Mouse (Mus musculus) midbrain, embryonic 12.5 days (tissue): ENCODE data around the gene Lrrc25. TPM values are rescaled to one million over a fixed set of nuclear protein-coding genes. Genes with fewer than 3 reads are reported as not detected.
A peak's percentile ranks its signal among the peaks of the same experiment; 100 is the strongest.

ENCODE experiments used
- ATAC-seq: fragments of 200-750 bp; cut with Nextera tagmentation; 2 replicates; pipeline ENCODE4 v1.8.0; 2017; ENCODE audit warnings: low read depth, moderate TSS enrichment, moderate library complexity; ENCODE audit not compliant: low FRiP score
- H3K27ac ChIP-seq: fragments of 300-500 bp; sonication (generic); replicated peaks from 2 replicates; pipeline ENCODE4 v1.5.1; 2016; ENCODE audit warnings: mild to moderate bottlenecking
- H3K27me3 ChIP-seq: fragments of 300-500 bp; sonication (generic); 2 replicates; pipeline ENCODE4 v1.6.1; 2016; ENCODE audit warnings: mild to moderate bottlenecking
- H3K36me3 ChIP-seq: fragments of 300-500 bp; sonication (generic); 2 replicates; pipeline ENCODE4 v1.6.1; 2016
- H3K4me1 ChIP-seq: fragments of 300-500 bp; sonication (generic); 2 replicates; pipeline ENCODE4 v1.6.1; 2016
- H3K4me2 ChIP-seq: fragments of 300-500 bp; sonication (generic); replicated peaks from 2 replicates; pipeline ENCODE4 v1.6.1; 2016; ENCODE audit warnings: mild to moderate bottlenecking, moderate library complexity
- H3K4me3 ChIP-seq: fragments of 300-500 bp; sonication (generic); 2 replicates; pipeline ENCODE4 v1.5.1; 2016; ENCODE audit warnings: mild to moderate bottlenecking
- H3K9ac ChIP-seq: fragments of 300-500 bp; sonication (generic); replicated peaks from 2 replicates; pipeline ENCODE4 v1.6.1; 2016; ENCODE audit warnings: mild to moderate bottlenecking, moderate library complexity
- H3K9me3 ChIP-seq: fragments of 300-500 bp; sonication (generic); 2 replicates; pipeline ENCODE4 v1.6.1; 2016; ENCODE audit warnings: mild to moderate bottlenecking
- WGBS: fragments of 180-500 bp; shearing (Covaris S2); methylation state at CpG from one replicate; pipeline ENCODE4 v1.1.7; 2016; 5-methylcytosine and 5-hydroxymethylcytosine counted together
- polyA plus RNA-seq: library from polyadenylated mRNA; unstranded; fragments of >200 nt; fragmentation: Nextera tagmentation; extraction: Ambion mirVana; gene quantifications from 2 replicates; pipeline ENCODE4 v1.2.1, GENCODE M21; 2016

Gene Lrrc25
- polyA plus RNA-seq, 1 experiment from 2014 or later, result 1.6 TPM

- Histone ChIP-seq H3K9ac (no peak overlapping the region), H3K4me1 (peaks cover 14% of the 10 kb centered on the region; the same call in 1 of the 2 replicates), H3K4me3 (no peak overlapping the region), H3K27ac (no peak overlapping the region), H3K9me3 (no peaks in the 10 kb centered on the region), H3K4me2 (no peak overlapping the region), H3K27me3 (peaks cover 36% of the 10 kb centered on the region), H3K36me3 (no peaks in the 10 kb centered on the region)
- ATAC-seq, result no peak
- 90% methylated on average over 5 of the region's 5 CpGs for whole genome bisulfite sequencing
Measured at GRCm38 (mm10) chr8:70627041-70627440, 11.1 kb downstream of the Lrrc25 start.

DNA sequence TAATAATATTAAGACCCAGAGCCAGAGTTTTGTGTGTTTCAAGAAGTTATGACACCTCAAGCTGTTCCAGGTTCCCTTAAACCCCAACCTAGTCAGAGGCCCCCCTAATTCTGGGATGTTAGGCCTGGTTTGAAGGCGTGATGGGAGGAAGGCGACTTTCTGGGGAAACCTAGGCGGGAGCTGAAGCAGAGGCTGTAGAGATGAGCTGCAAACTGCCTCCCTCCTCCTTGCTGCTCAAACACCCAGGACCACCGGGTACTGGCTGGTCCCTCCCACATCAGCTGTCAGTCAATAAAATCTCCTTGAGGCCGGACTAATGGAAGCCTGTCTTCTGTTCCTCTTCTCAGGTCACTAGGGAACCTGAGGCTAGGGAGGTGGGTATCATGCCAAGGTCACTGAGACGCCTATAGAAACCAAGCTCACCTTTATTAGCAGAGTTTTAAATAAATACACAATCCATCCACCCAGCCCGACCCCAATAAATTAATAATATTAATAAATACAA lies 13.1 kb downstream of the Lrrc25 start:
- ATAC-seq, result peak; percentile 14; the same call in 1 of the 2 replicates
- no peaks in the 10 kb centered on the region for H3K36me3 ChIP-seq
- whole genome bisulfite sequencing, result 49% methylated on average over 7 of the region's 7 CpGs
- H3K27ac ChIP-seq, result peak overlapping the region; percentile 40
- H3K4me3 ChIP-seq, result peak overlapping the region; percentile 46
- H3K9me3 ChIP-seq, result no peaks in the 10 kb centered on the region
- H3K9ac ChIP-seq, result peak overlapping the region; percentile 25
- peaks cover 34% of the 10 kb centered on the region for H3K27me3 ChIP-seq
- H3K4me1 ChIP-seq, result peaks cover 14% of the 10 kb centered on the region; the same call in 1 of the 2 replicates
- peak overlapping the region; percentile 61 for H3K4me2 ChIP-seq

DNA sequence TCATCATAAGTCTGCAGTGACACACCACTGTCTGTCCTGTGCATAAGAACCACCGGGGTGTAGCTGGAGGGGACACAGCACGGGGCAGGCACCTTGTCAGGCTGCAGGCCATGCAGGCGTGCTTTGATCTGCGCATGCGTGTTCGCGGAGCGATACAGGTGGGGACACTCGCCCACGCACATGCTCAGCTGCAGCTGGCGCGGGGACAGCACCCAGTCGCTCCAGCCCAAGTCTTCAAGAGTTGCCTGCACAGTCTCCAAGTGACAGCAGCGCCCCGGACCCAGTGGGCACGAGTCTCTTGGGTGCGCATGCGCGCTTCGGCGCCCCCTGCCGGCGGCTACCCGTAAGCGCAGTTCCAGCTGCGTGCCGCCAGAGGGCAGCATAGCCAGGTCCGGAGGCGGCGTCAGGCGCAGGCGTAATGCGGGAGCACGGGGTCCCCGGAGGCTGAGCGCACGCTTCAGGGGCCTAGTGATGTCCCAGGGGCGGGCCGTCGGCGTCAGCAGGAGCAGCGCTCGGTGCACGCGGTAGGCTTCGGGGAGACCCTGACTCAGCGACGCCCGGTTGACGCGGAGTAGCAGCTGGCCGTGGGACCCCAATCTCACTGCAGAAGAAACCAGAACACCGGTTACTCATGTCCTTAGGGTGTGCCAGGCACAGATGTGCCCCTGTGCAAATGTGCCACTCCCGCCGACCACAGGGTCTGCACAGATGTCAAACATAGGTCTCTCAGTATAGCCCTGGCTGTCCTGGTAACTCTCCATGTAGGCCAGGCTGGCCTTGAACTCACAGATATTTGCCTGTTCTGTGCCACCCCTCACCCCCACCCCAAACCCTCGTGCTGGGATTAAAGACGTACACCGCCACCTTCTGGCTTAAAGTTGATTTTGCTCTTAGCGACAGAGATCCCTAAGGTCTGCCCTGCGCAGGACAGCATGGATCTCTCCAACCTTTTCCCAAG lies 13.9 kb downstream of the Lrrc25 start:
- Histone ChIP-seq H3K36me3 (no peaks in the 10 kb centered on the region), H3K4me1 (peaks cover 14% of the 10 kb centered on the region; the same call in 1 of the 2 replicates), H3K27ac (peak overlapping the region; percentile 40), H3K9ac (peak overlapping the region; percentile 25), H3K4me2 (peak overlapping the region; percentile 61), H3K27me3 (peaks cover 31% of the 10 kb centered on the region), H3K4me3 (peak overlapping the region; percentile 46), H3K9me3 (no peaks in the 10 kb centered on the region)
- peak; percentile 90 for ATAC-seq
- WGBS, result 1% methylated on average over 60 of the region's 60 CpGs

DNA sequence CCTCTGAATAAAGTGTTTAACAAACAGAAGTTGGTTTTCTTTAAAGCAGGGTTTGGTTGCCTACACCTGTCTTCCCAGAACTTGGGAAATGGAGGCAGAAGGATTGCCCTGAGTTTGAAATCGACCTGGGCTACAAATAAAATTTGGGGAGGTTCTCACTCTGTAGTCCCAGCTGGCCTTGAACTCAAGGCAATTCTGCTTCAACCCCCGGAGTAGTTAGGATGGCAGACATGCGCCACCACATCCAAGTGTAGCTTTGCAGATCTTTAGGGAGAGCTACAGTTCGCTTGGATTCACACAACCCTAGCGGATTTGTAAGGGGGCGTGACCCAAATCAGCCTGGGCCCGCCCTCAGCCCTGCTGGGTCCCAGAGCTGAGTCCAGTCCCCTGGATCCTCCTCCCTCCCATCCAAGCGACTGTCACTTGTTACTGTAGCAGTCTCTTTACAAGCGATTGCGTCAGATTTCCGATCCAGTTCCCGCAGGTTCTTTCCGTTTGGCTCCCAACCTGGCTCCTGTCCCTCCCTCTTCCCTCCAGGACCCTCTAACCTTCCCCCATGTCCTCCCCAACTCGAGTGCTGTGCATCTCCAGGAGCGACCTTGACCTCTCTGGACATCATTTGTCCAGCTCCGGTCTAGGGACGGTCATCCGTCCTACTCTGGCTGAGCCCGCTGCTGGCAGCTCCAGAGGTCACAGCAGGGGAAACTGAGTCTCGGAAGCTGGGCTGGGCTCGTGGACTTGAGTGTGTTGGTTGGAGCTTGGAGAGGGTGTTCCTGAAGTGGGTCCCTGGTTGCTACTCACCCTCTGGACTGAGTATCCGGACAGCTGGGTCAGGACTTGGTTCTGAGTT lies 14.8 kb downstream of the Lrrc25 start:
- peaks cover 14% of the 10 kb centered on the region; the same call in 1 of the 2 replicates for H3K4me1 ChIP-seq
- peaks cover 31% of the 10 kb centered on the region for H3K27me3 ChIP-seq
- no peaks in the 10 kb centered on the region for H3K36me3 ChIP-seq
- 0 out of 2 replicates have a peak, but pooled peaks have one; percentile 24 for ATAC-seq
- H3K9ac ChIP-seq, result no peak overlapping the region
- no peak overlapping the region for H3K4me3 ChIP-seq
- H3K27ac ChIP-seq, result no peak overlapping the region
- H3K4me2 ChIP-seq, result peak overlapping the region; percentile 61; the same call in 1 of the 2 replicates
- WGBS, result 14% methylated on average over 22 of the region's 22 CpGs
- H3K9me3 ChIP-seq, result no peaks in the 10 kb centered on the region

GRCm38 (mm10) chr8:70631436-70631835 lies 15.5 kb downstream of the Lrrc25 start:
- Histone ChIP-seq H3K4me3 (no peak overlapping the region), H3K27me3 (peaks cover 31% of the 10 kb centered on the region), H3K4me2 (no peak overlapping the region), H3K27ac (no peak overlapping the region), H3K4me1 (peaks cover 14% of the 10 kb centered on the region; the same call in 1 of the 2 replicates), H3K9ac (no peak overlapping the region), H3K9me3 (no peaks in the 10 kb centered on the region), H3K36me3 (no peaks in the 10 kb centered on the region)
- no peak for ATAC-seq
- 25% methylated on average over 23 of the region's 24 CpGs for WGBS

GRCm38 (mm10) chr8:70632346-70632892 lies 16.5 kb downstream of the Lrrc25 start, which contains the start of gene Gdf15:
Gdf15 (minus strand) TSS chr8:70632456.
- ATAC-seq, result no peak
- no peaks in the 10 kb centered on the region for H3K36me3 ChIP-seq
- H3K27ac ChIP-seq, result no peak within 1 kb of the TSS
- no peak within 1 kb of the TSS for H3K4me3 ChIP-seq
- peaks cover 31% of the 10 kb centered on the region for H3K27me3 ChIP-seq
- peaks cover 20% of the 10 kb centered on the region for H3K4me1 ChIP-seq
- WGBS, result 74% methylated on average over 6 of the region's 6 CpGs
- H3K4me2 ChIP-seq, result no peak within 1 kb of the TSS
- H3K9me3 ChIP-seq, result no peaks in the 10 kb centered on the region
- H3K9ac ChIP-seq, result no peak within 1 kb of the TSS

DNA sequence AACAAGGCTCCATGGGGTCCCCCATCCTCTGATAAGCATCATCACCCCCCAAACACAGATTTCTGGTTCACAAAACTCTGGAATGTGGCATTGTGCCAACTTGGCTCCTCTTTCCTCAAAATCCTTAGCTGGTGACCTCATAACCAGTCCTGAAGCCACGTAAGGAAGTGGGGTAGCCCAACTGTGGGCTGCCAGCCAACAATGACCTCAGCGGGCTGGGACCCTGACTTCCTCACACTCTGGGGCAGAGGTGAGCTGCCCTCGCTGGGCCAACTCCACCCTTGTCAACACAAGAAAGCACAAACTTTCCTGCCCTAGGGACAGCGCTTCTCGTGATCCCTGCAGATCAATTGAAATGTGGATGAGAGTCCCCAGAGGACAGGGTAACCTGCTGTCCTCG lies 18.1 kb downstream of the Lrrc25 start:
- Histone ChIP-seq H3K27ac (no peak overlapping the region), H3K4me3 (no peak overlapping the region), H3K36me3 (no peaks in the 10 kb centered on the region), H3K9ac (no peak overlapping the region), H3K9me3 (no peaks in the 10 kb centered on the region), H3K4me1 (peaks cover 19% of the 10 kb centered on the region), H3K27me3 (peaks cover 26% of the 10 kb centered on the region), H3K4me2 (no peak overlapping the region)
- WGBS, result 64% methylated on average over 6 of the region's 6 CpGs
- ATAC-seq, result no peak

DNA sequence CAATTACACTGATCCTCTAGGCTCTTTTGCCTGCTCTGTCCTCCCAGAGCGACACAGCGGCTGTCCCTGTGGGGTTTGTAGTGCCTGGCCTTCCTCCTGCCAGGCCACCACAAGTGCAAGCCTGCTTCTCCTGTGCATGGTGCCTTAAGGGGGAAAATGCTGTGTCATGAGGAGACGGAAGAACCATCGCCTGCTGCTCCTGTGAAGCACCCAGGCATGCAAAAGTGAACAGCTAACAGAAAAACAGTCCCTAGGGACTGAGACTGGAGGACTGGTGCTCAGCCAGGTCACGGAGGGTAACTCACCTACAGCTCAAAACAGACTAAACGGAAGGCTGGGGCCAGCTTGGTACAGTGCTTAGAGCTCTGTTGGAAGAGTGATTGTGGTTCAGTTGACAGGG lies 19.6 kb downstream of the Lrrc25 start:
- Histone ChIP-seq H3K27me3 (peaks cover 26% of the 10 kb centered on the region), H3K9ac (no peak overlapping the region), H3K36me3 (no peaks in the 10 kb centered on the region), H3K4me1 (peaks cover 9% of the 10 kb centered on the region), H3K4me2 (no peak overlapping the region), H3K9me3 (no peaks in the 10 kb centered on the region), H3K4me3 (no peak overlapping the region), H3K27ac (no peak overlapping the region)
- WGBS, result 79% methylated on average over 6 of the region's 6 CpGs
- no peak for ATAC-seq

GRCm38 (mm10) chr8:70636838-70637237 lies 20.9 kb downstream of the Lrrc25 start:
- 54% methylated on average over 8 of the region's 8 CpGs for WGBS
- H3K27ac ChIP-seq, result no peak overlapping the region
- ATAC-seq, result no peak

DNA sequence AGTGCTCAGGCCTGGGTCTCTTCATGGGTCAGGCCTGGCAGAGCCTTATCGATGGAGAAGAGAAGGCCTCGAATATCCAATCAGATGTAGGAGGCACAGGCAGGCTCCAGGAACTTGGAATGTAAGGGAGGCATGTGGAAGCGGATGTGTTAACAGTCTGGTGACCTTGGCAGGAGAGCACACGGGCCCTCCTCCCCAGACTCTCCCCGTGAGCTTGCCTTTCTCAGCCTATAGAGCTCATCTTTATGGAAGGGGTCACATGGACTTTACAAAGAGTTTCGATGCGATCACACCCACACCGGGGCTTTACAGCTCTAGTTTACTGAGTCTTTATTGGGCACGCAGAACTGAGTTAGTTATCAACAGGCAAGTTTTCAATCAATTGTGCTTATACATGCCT lies 22.8 kb downstream of the Lrrc25 start:
- Histone ChIP-seq H3K27me3 (no peaks in the 10 kb centered on the region), H3K4me2 (no peak overlapping the region), H3K4me1 (peaks cover 6% of the 10 kb centered on the region), H3K36me3 (no peaks in the 10 kb centered on the region), H3K9ac (no peak overlapping the region), H3K4me3 (no peak overlapping the region), H3K9me3 (no peaks in the 10 kb centered on the region), H3K27ac (no peak overlapping the region)
- ATAC-seq, result no peak
- WGBS, result 83% methylated on average over 9 of the region's 9 CpGs

More at GRCm38 (mm10) chr8:70636838-70637237, 20.9 kb downstream of the Lrrc25 start:
- no peaks in the 10 kb centered on the region for H3K36me3 ChIP-seq
- no peak overlapping the region for H3K9ac ChIP-seq
- no peak overlapping the region for H3K4me2 ChIP-seq
- H3K4me1 ChIP-seq, result peaks cover 6% of the 10 kb centered on the region
- no peaks in the 10 kb centered on the region for H3K9me3 ChIP-seq
- H3K27me3 ChIP-seq, result peaks cover 13% of the 10 kb centered on the region
- H3K4me3 ChIP-seq, result no peak overlapping the region

GRCm38 (mm10) chr8:70643019-70643418 lies 27.1 kb downstream of the Lrrc25 start:
- no peaks in the 10 kb centered on the region for H3K27me3 ChIP-seq
- no peak overlapping the region for H3K9ac ChIP-seq
- no peak for ATAC-seq
- H3K4me1 ChIP-seq, result peaks cover 10% of the 10 kb centered on the region
- no peak overlapping the region for H3K4me2 ChIP-seq
- H3K27ac ChIP-seq, result no peak overlapping the region
- H3K4me3 ChIP-seq, result no peak overlapping the region
- H3K9me3 ChIP-seq, result no peaks in the 10 kb centered on the region
- 66% methylated on average over 3 of the region's 3 CpGs for WGBS
- H3K36me3 ChIP-seq, result no peaks in the 10 kb centered on the region
